Mouse (Mus musculus) brain, embryonic 14.5 days (tissue): Measurements from ENCODE around the gene Cdc42ep2. TPM values are rescaled to one million over a fixed set of nuclear protein-coding genes. Genes with fewer than 3 reads are reported as not detected.
A peak's percentile ranks its signal among the peaks of the same experiment; 100 is the strongest.

Experiments used
- DNase-seq: peaks from one replicate; pipeline ENCODE4 v3.0.0-alpha.2; 2011; ENCODE audit warnings: low read depth
- CTCF ChIP-seq: fragments of 200-500 bp; IDR thresholded peaks from 2 replicates; pipeline ENCODE4 v1.5.1; 2012; ENCODE audit warnings: inconsistent platforms, mild to moderate bottlenecking, moderate library complexity, borderline replicate concordance; ENCODE audit not compliant: insufficient read depth, insufficient read length; ENCODE audit errors: extremely low read depth
- POLR2A ChIP-seq: fragments of 200-500 bp; IDR thresholded peaks from 2 replicates; pipeline ENCODE4 v1.6.1; 2012; ENCODE audit warnings: mild to moderate bottlenecking, inconsistent platforms, borderline replicate concordance; ENCODE audit not compliant: poor library complexity, insufficient read depth, insufficient read length, severe bottlenecking; ENCODE audit errors: extremely low read depth
- polyA plus RNA-seq: library from polyadenylated mRNA; depleted of rRNA; stranded (reverse); fragments of >200 nt; gene quantifications from 2 replicates; pipeline ENCODE4 v1.2.3, GENCODE M21; 2012

The Cdc42ep2 gene
- polyA plus RNA-seq, 1 experiment = 13.7 TPM

GRCm38 (mm10) chr19:5954936-5955335 lies 30.3 kb upstream of the Cdc42ep2 start:
- DNase-seq = no peak
- TF ChIP-seq CTCF (no peak), POLR2A (no peak)

- DNase-seq = no peak
- no peak for TF ChIP-seq CTCF
- TF ChIP-seq POLR2A = no peak
Measured at GRCm38 (mm10) chr19:5954031-5954710, 29.6 kb upstream of the Cdc42ep2 start.

GRCm38 (mm10) chr19:5953201-5953770 lies 28.7 kb upstream of the Cdc42ep2 start:
- DNase-seq = no peak
- TF ChIP-seq POLR2A (no peak), CTCF (no peak)

- DNase-seq = peak; percentile 19
Measured at GRCm38 (mm10) chr19:5952071-5952691, 27.6 kb upstream of the Cdc42ep2 start.

GRCm38 (mm10) chr19:5951631-5952030 lies 27.0 kb upstream of the Cdc42ep2 start:
- no peak for DNase-seq
- TF ChIP-seq CTCF (no peak), POLR2A (no peak)

More at GRCm38 (mm10) chr19:5952071-5952691, 27.6 kb upstream of the Cdc42ep2 start:
- TF ChIP-seq CTCF (no peak), POLR2A (no peak)

GRCm38 (mm10) chr19:5950218-5950617 lies 25.6 kb upstream of the Cdc42ep2 start:
- no peak for DNase-seq
- no peak for TF ChIP-seq CTCF

- no peak for DNase-seq
- TF ChIP-seq CTCF = no peak
Measured at GRCm38 (mm10) chr19:5945891-5946290, 21.3 kb upstream of the Cdc42ep2 start.

GRCm38 (mm10) chr19:5945027-5945426 lies 20.4 kb upstream of the Cdc42ep2 start:
- DNase-seq = no peak
- no peak for TF ChIP-seq CTCF
- no peak for TF ChIP-seq POLR2A

GRCm38 (mm10) chr19:5944145-5944544 lies 19.5 kb upstream of the Cdc42ep2 start:
- no peak for DNase-seq
- no peak for TF ChIP-seq POLR2A
- TF ChIP-seq CTCF = no peak

- DNase-seq = no peak
- TF ChIP-seq POLR2A (no peak), CTCF (no peak)
Measured at GRCm38 (mm10) chr19:5943404-5943803, 18.8 kb upstream of the Cdc42ep2 start.

- TF ChIP-seq POLR2A (no peak), CTCF (no peak)
- DNase-seq = no peak
Measured at GRCm38 (mm10) chr19:5942581-5942980, 18.0 kb upstream of the Cdc42ep2 start.

- no peak for DNase-seq
- TF ChIP-seq CTCF = no peak
- no peak for TF ChIP-seq POLR2A
Measured at GRCm38 (mm10) chr19:5940656-5941055, 16.0 kb upstream of the Cdc42ep2 start.
